Mouse (Mus musculus): ENCODE data around the gene Wnt2.

Wnt2 gene

GRCm38 (mm10) chr6:17977165-17977564 is 53.2 kb downstream of the Wnt2 start:
- DNase-seq = no peak

- DNase-seq = peak; percentile 62 to 65
These were observed 56.0 kb downstream of the Wnt2 start for GRCm38 (mm10) chr6:17974416-17974815.

- DNase-seq = no peak
These were observed 59.0 kb downstream of the Wnt2 start for GRCm38 (mm10) chr6:17971393-17971792.

- DNase-seq = no peak
These were observed 60.6 kb downstream of the Wnt2 start for GRCm38 (mm10) chr6:17969815-17970214.

- peak; percentile 25 to 60 for DNase-seq
These were observed 61.8 kb downstream of the Wnt2 start for GRCm38 (mm10) chr6:17968467-17969144.

GRCm38 (mm10) chr6:17963455-17963854 is 66.9 kb downstream of the Wnt2 start:
- no peak for DNase-seq

GRCm38 (mm10) chr6:17951779-17952178 is 78.6 kb downstream of the Wnt2 start:
- no peak for DNase-seq

- DNase-seq = no peak
These were observed 81.3 kb downstream of the Wnt2 start for GRCm38 (mm10) chr6:17949103-17949502.

- DNase-seq = no peak
These were observed 83.1 kb downstream of the Wnt2 start for GRCm38 (mm10) chr6:17947130-17947831.

- no peak for DNase-seq
These were observed 83.9 kb downstream of the Wnt2 start for GRCm38 (mm10) chr6:17946456-17946855.

GRCm38 (mm10) chr6:17943877-17944617 is 86.3 kb downstream of the Wnt2 start:
- DNase-seq = no peak

- no peak for DNase-seq
These were observed 88.0 kb downstream of the Wnt2 start for GRCm38 (mm10) chr6:17942344-17942743.

GRCm38 (mm10) chr6:17941916-17942315 is 88.5 kb downstream of the Wnt2 start:
- DNase-seq = no peak
